Mouse (Mus musculus): ENCODE results near the gene Dnajc24. TPM values are rescaled to one million over a fixed set of nuclear protein-coding genes. Genes with fewer than 3 reads are reported as not detected.
A peak's percentile ranks its signal among the peaks of the same experiment; 100 is the strongest.

Dnajc24 gene
- total RNA-seq (2021) (10 to 100 TPM; 12.7 to 16.5 TPM), polyA plus RNA-seq (2012; rRNA removed) (8.7 and 10.8 TPM in 2 replicates)
- long read RNA-seq, transcript Dnajc24-201 (5 exons, 1,197 nt), result major isoform, 15 of 17 reads
- long read RNA-seq, partial matches to known transcripts, result 0 of 17 reads
- long read RNA-seq, other reads (novel, unspliced or antisense), result 2 of 17 reads

DNA sequence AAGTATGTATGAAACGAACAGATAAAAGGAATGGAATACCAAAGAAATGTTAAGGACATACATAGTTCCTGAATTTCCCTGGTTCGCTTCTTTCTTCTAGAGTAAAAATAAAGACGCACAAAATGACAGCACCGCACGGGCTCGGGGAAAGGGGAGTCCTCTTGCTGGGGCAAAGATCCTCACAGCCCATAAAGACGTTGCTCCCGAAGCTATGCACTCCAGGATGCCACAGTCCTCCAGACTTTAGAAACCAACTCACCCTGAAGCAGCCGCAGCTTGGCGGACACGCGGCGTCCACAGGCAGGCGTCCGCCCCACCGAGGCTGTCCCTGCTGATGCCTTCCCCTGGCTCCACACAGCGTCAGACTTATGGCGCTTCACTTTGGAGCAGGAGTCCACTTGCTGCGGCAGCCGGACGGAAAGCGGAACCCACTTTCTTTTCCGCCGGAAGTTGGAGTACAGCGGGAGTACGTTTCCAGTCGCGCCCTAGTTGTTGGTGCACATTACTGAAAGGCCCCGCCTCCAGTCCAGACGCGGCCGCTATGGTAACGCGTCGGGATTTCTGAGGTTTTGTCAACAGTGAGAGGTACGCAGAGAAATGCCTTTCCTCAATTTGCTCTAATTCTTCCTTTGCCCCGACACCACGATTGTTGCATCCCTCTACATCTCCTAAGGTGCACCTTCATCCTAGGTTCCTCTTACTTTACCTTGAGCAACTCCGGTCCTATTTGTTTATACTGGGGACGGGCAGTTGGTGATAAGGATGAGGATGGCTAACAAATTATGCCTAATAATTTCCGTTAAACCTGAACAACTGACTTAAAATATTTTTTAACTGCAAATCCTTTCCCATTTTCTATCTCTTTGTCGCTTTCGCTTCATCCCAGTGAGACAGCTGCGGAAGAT lies at the start of gene Dnajc24:
Gene Dnajc24, minus strand, starts transcription at position 715 of the 905 bp plus-strand sequence.
- 2% methylated on average over 44 of the region's 44 CpGs for WGBS
- peak; percentile 89 to 90 for DNase-seq
- intact Hi-C loops (cut with DNase I), result loop anchor here (5.0 to 10.0 kb wide), 2 partner anchors 101 to 972 kb away; partner anchors contain the start of genes Arl14ep, Elp4 and Immp1l
- peak within 1 kb of the TSS; percentile 82 for H3K4me3 ChIP-seq
- peak within 1 kb of the TSS; percentile 84 for H3K27ac ChIP-seq
- H3K4me1 ChIP-seq (ENCODE audit: control insufficient read depth, insufficient read depth, low read length), result no peaks in the 10 kb centered on the region
- H3K79me2 ChIP-seq (replicated peaks; ENCODE audit: control insufficient read depth, insufficient read depth, low read length), result no peaks in the 10 kb centered on the region
- H3K27me3 ChIP-seq (ENCODE audit: control insufficient read depth, insufficient read depth, low read length), result no peaks in the 10 kb centered on the region
- H3K36me3 ChIP-seq (ENCODE audit: control insufficient read depth, insufficient read depth, low read length), result no peaks in the 10 kb centered on the region
- no peak for TF ChIP-seq EP300 (IDR thresholded peaks at IDR 0.05; ENCODE audit: insufficient read depth, low read depth, low read length)
- TF ChIP-seq POLR2A (IDR thresholded peaks at IDR 0.05; ENCODE audit: insufficient read depth, low read depth, low read length), result peak; percentile 79
- H3K9ac ChIP-seq (ENCODE audit: low read depth, low read length), result peak within 1 kb of the TSS; percentile 93

- Histone ChIP-seq H3K4me3 (no peak overlapping the region), H3K9ac (ENCODE audit: low read depth, low read length) (no peak overlapping the region), H3K27me3 (ENCODE audit: control insufficient read depth, insufficient read depth, low read length) (no peaks in the 10 kb centered on the region), H3K79me2 (replicated peaks; ENCODE audit: control insufficient read depth, insufficient read depth, low read length) (no peaks in the 10 kb centered on the region), H3K4me1 (ENCODE audit: control insufficient read depth, insufficient read depth, low read length) (no peaks in the 10 kb centered on the region), H3K27ac (no peak overlapping the region), H3K36me3 (ENCODE audit: control insufficient read depth, insufficient read depth, low read length) (no peaks in the 10 kb centered on the region)
- TF ChIP-seq CTCF (IDR thresholded peaks at IDR 0.05), result no peak
- no peak for TF ChIP-seq POLR2A (IDR thresholded peaks at IDR 0.05; ENCODE audit: insufficient read depth, low read depth, low read length)
- no peak for TF ChIP-seq EP300 (IDR thresholded peaks at IDR 0.05; ENCODE audit: insufficient read depth, low read depth, low read length)
- WGBS, result 68% methylated on average over 4 of the region's 4 CpGs
- DNase-seq, result no peak
- intact Hi-C loops (cut with DNase I), result no loop called here
These were observed 43.3 kb upstream of the Dnajc24 start for GRCm38 (mm10) chr2:106046686-106047085.

DNA sequence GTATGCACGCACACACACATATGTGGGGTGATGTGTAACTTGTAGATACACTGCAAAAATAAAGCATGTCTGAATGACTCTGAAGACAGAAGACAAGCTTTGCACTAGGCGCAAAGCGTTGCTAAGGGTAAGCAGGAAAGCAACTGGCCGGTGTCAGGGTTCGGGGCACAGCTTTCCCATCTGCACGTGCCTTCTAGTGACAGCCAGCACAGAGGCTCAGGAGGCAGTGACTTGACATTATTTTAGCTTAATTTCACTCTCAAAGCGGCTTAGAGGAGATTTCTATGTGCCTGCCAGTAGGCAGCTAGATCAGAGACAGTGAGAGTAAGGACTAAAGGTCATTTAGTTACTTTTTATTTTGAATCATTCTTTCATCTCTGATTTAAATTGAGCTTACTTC lies 39.1 kb upstream of the Dnajc24 start:
- intact Hi-C loops (cut with DNase I), result no loop called here
- no peak for DNase-seq
- Histone ChIP-seq H3K4me1 (ENCODE audit: control insufficient read depth, insufficient read depth, low read length) (no peaks in the 10 kb centered on the region), H3K27ac (no peak overlapping the region), H3K4me3 (no peak overlapping the region), H3K9ac (ENCODE audit: low read depth, low read length) (no peak overlapping the region), H3K36me3 (ENCODE audit: control insufficient read depth, insufficient read depth, low read length) (no peaks in the 10 kb centered on the region), H3K79me2 (replicated peaks; ENCODE audit: control insufficient read depth, insufficient read depth, low read length) (no peaks in the 10 kb centered on the region), H3K27me3 (ENCODE audit: control insufficient read depth, insufficient read depth, low read length) (no peaks in the 10 kb centered on the region)
- TF ChIP-seq CTCF (IDR thresholded peaks at IDR 0.05) (no peak), POLR2A (IDR thresholded peaks at IDR 0.05; ENCODE audit: insufficient read depth, low read depth, low read length) (no peak), EP300 (IDR thresholded peaks at IDR 0.05; ENCODE audit: insufficient read depth, low read depth, low read length) (no peak)
- 82% methylated on average over 7 of the region's 7 CpGs for WGBS

DNA sequence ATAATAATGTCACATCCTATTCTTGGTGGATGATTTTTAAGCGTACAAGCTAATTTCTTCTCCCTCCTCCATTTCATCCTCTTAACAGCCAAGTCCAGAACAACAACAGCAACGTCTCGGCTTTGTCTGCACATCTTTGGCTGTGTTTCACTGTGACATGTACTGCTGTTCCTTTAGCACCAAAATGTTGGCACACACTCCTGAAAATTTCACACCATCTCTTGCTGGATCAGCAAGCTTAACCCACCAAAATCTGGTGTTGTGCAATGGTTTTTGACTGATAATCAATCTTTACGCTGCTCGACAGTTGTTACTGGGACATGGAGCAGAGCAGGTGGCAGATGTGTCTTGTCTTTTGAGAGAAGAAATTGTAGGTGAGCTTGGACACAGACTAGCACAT lies 38.6 kb upstream of the Dnajc24 start:
- DNase-seq, result no peak
- H3K4me3 ChIP-seq, result no peak overlapping the region
- no peaks in the 10 kb centered on the region for H3K27me3 ChIP-seq (ENCODE audit: control insufficient read depth, insufficient read depth, low read length)
- H3K36me3 ChIP-seq (ENCODE audit: control insufficient read depth, insufficient read depth, low read length), result no peaks in the 10 kb centered on the region
- no peak overlapping the region for H3K27ac ChIP-seq
- H3K9ac ChIP-seq (ENCODE audit: low read depth, low read length), result no peak overlapping the region
- H3K79me2 ChIP-seq (replicated peaks; ENCODE audit: control insufficient read depth, insufficient read depth, low read length), result no peaks in the 10 kb centered on the region
- intact Hi-C loops (cut with DNase I), result no loop called here
- no peaks in the 10 kb centered on the region for H3K4me1 ChIP-seq (ENCODE audit: control insufficient read depth, insufficient read depth, low read length)
- 85% methylated on average over 5 of the region's 5 CpGs for WGBS
- no peak for TF ChIP-seq CTCF (IDR thresholded peaks at IDR 0.05)
- TF ChIP-seq EP300 (IDR thresholded peaks at IDR 0.05; ENCODE audit: insufficient read depth, low read depth, low read length), result no peak
- no peak for TF ChIP-seq POLR2A (IDR thresholded peaks at IDR 0.05; ENCODE audit: insufficient read depth, low read depth, low read length)

GRCm38 (mm10) chr2:106038286-106038685 lies 34.9 kb upstream of the Dnajc24 start:
- 64% methylated on average over 4 of the region's 4 CpGs for WGBS
- intact Hi-C loops (cut with DNase I), result no loop called here
- no peak overlapping the region for H3K27ac ChIP-seq
- H3K79me2 ChIP-seq (replicated peaks; ENCODE audit: control insufficient read depth, insufficient read depth, low read length), result no peaks in the 10 kb centered on the region
- H3K4me3 ChIP-seq, result no peak overlapping the region
- H3K27me3 ChIP-seq (ENCODE audit: control insufficient read depth, insufficient read depth, low read length), result no peaks in the 10 kb centered on the region
- no peak for TF ChIP-seq EP300 (IDR thresholded peaks at IDR 0.05; ENCODE audit: insufficient read depth, low read depth, low read length)
- no peak for TF ChIP-seq CTCF (IDR thresholded peaks at IDR 0.05)
- no peak for TF ChIP-seq POLR2A (IDR thresholded peaks at IDR 0.05; ENCODE audit: insufficient read depth, low read depth, low read length)
- no peak overlapping the region for H3K9ac ChIP-seq (ENCODE audit: low read depth, low read length)
- no peaks in the 10 kb centered on the region for H3K36me3 ChIP-seq (ENCODE audit: control insufficient read depth, insufficient read depth, low read length)
- H3K4me1 ChIP-seq (ENCODE audit: control insufficient read depth, insufficient read depth, low read length), result no peaks in the 10 kb centered on the region
- DNase-seq, result no peak

DNA sequence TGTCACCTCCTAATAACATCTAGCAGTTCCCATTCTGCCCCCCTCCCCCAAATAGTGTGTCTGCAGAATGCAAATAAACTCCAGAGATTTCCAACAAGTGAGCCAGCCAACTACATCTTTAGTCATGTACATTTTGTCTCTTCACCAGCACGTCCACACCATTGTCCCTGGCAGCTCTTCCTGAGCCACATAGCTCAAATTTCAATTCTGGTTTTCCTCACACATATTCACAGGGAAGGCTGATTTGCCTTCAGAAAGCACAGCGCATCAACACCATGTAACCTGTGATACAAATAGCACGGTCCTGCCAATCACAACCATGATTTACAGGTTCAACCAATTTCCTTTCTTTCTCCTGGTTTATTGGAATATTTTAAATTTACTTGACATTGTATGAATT lies 21.5 kb upstream of the Dnajc24 start:
- Histone ChIP-seq H3K27ac (no peak overlapping the region), H3K79me2 (replicated peaks; ENCODE audit: control insufficient read depth, insufficient read depth, low read length) (no peaks in the 10 kb centered on the region), H3K4me3 (no peak overlapping the region), H3K9ac (ENCODE audit: low read depth, low read length) (no peak overlapping the region), H3K36me3 (ENCODE audit: control insufficient read depth, insufficient read depth, low read length) (no peaks in the 10 kb centered on the region), H3K4me1 (ENCODE audit: control insufficient read depth, insufficient read depth, low read length) (no peaks in the 10 kb centered on the region), H3K27me3 (ENCODE audit: control insufficient read depth, insufficient read depth, low read length) (no peaks in the 10 kb centered on the region)
- TF ChIP-seq CTCF (IDR thresholded peaks at IDR 0.05) (no peak), POLR2A (IDR thresholded peaks at IDR 0.05; ENCODE audit: insufficient read depth, low read depth, low read length) (no peak), EP300 (IDR thresholded peaks at IDR 0.05; ENCODE audit: insufficient read depth, low read depth, low read length) (no peak)
- intact Hi-C loops (cut with DNase I), result no loop called here
- WGBS, result 52% methylated on average over 3 of the region's 3 CpGs
- DNase-seq, result no peak
